Mouse (Mus musculus) cerebellum, adult 2 months (tissue): Measurements from ENCODE around the gene Tapt1.

Experiments
- CTCF ChIP-seq: fragments of 200-500 bp; IDR thresholded peaks from 2 replicates; pipeline ENCODE4 v1.5.1; 2011; ENCODE audit warnings: low read depth, mild to moderate bottlenecking, control low read depth, low read length, moderate library complexity, borderline replicate concordance; ENCODE audit not compliant: insufficient read depth
- POLR2A ChIP-seq: fragments of 200-500 bp; IDR thresholded peaks from 2 replicates; pipeline ENCODE4 v1.6.1; 2011; ENCODE audit warnings: low read length, control low read depth, borderline replicate concordance; ENCODE audit not compliant: insufficient read depth

DNA sequence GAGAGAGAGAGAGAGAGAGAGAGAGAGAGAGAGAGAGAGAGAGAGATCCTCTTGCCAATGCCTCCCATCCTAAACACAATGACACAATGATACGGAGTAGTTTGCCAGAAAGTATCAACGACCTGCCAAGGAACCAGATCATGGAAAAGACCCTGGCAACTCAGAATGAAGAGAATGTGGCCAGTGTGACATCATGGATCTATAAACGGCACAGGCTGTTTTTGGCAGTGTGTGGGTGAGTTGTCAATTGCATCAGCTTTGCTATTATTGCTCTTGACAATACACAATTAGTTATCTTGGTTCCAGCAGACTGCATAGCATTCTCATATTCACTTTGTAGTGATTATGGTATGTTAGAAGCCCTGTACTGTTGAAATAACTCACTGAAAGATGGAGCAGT, 33.3 kb upstream of the Tapt1 start:
- TF ChIP-seq POLR2A (no peak), CTCF (no peak)
